Mouse (Mus musculus) gonadal fat pad, adult 2 months (tissue): Measurements from ENCODE around the gene Etv6. TPM values are rescaled to one million over a fixed set of nuclear protein-coding genes. Genes with fewer than 3 reads are reported as not detected.

Source experiments
- DNase-seq: peaks from one replicate; pipeline ENCODE4 v3.0.0-alpha.2; 2012; ENCODE audit warnings: low read depth
- polyA plus RNA-seq: library from polyadenylated mRNA; depleted of rRNA; stranded (reverse); fragments of >200 nt; gene quantifications from 2 replicates; pipeline ENCODE4 v1.2.3, GENCODE M21; 2012

Etv6 gene
- polyA plus RNA-seq, 1 experiment: 20.6 TPM

DNA sequence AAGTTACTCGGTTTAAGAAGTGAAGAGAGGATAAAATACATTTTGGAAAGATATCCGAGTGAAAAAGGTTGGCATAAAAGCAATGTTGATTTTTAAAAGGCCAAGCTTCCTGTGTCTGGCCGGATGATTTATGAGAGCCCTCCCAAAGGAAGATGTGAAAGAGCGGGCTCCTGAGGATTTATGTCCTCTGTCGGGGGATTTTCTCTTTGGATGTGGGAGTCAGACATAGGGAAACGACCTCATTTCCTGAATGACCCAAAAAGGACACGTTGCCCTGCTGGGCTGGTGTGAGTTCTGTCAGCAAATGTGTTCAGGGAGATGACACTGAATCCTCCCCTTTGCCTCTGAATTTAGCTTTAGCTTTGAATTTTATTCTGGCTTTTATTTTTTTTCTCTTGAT is 8.0 kb downstream of the Etv6 start:
- DNase-seq: no peak

DNA sequence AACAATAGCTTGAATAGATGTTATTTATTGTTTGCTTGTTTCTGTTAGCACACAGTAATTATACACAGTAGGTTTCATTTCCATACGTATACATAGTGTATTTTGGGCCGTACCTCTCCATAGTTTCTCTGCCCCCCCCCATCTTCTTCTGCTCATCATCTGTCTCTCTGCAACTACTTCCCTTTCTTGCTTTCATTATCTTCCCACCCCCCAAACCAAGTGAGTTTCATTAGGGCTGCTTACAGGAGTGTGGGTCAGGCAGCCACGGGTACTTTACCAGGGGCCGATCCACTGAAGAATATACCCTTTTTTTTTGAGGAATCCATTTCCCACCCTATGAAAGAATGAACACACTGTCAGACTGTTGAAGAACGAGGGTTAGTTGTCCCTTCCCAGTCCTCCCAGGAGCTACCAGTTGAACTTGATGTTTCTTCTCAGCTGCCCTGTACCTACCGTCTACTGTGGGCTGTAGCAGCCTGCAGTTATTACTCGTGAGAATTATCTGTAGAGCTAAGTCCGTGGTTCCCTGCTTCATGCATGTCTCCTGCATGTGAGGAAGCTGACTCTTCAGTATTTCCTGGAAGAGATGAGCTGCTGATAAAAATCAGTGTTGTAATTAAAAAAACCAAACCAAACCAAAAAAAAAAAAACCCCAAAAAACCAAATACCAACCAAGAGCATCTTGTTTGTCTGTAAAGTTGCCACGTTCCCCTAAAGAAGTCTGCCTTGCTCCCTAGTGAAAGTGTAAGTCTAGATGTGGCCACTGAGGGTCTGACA is 9.8 kb downstream of the Etv6 start:
- no peak for DNase-seq

- DNase-seq: no peak
Observed at GRCm38 (mm10) chr6:134046136-134046535, 10.6 kb downstream of the Etv6 start.

DNA sequence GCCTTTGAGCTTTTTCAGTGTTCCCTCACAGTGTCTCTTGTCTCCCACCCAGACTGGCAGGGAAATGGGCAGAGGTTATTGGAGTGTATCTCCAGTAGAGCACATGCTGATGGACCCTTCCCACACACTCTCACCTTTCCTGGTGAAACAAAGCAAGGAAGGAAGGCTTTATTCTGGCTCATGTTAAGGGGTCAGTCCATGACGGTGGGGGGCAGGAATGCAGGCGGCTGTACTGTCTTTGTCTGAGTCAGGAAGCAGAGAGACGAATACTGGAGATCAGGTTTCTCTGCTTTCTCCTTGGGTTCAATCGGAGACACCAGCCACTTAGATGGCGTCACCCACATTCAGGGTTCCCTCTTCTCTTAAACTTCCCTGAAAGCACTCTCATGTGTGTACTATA is 11.7 kb downstream of the Etv6 start:
- DNase-seq: no peak

- no peak for DNase-seq
Observed at GRCm38 (mm10) chr6:134047974-134048373, 12.5 kb downstream of the Etv6 start.

DNA sequence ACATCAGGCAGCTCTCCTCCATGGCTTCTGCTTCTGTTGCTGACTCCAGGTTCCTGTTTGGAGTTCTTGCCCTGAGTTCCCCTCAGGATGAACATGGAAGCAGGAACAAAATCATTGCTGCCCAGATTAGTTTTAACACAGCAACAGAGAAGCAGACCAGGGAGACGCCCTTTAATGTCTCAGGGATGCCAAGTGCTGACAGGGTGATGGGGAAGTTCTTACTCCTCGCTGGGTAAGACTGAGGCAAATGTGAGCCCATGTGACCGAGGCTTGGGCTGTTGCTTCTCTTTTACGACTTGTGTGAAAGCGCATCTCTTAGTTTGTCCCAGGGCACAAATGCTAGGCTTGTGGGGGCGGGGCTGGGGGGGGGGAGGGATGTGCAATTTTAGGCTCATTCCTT is 13.5 kb downstream of the Etv6 start:
- no peak for DNase-seq

- no peak for DNase-seq
Observed at GRCm38 (mm10) chr6:134050466-134050865, 15.0 kb downstream of the Etv6 start.

GRCm38 (mm10) chr6:134051950-134052349 is 16.4 kb downstream of the Etv6 start:
- DNase-seq: no peak

DNA sequence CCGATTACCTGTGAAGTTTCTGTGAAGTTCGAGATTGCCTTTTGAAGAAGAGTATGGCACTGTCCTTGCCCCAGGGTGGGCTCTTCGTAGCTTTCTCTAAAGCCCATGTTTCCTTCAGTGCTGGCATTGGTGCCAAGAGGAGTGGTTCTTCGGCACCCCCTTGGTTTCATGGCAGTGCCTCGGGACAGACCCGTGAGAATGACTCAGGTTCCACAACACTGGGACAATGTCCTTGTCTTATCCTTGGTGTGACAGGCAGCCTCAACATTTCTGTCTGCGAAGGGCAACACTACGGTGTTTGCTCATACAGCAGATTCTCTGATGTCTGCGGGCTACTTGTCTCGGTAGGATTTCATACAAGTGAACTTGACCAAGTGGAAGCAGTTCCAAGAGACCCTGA is 17.6 kb downstream of the Etv6 start:
- DNase-seq: no peak

GRCm38 (mm10) chr6:134053566-134053965 is 18.1 kb downstream of the Etv6 start:
- DNase-seq: no peak

- no peak for DNase-seq
Observed at GRCm38 (mm10) chr6:134055588-134055987, 20.1 kb downstream of the Etv6 start.

GRCm38 (mm10) chr6:134058451-134058850 is 23.0 kb downstream of the Etv6 start:
- no peak for DNase-seq

- DNase-seq: no peak
Observed at GRCm38 (mm10) chr6:134058886-134059551, 23.5 kb downstream of the Etv6 start.

DNA sequence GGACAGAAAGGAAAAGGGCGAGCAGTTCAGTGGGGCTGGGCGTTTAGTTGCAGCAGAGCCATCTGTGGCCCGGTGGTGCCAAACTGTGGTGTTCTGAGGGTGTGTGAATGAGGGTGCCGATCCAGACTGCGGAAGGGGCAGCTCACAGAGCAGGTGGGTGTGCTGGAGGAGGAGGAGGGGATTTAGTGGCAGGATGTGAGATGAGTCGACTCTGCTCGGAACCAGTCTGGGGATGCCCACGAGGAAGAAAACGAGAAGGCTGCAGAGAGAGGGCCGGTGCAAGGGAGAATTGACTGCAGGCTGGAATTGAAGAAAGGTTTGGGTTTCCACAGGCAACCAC is 24.0 kb downstream of the Etv6 start:
- no peak for DNase-seq

- DNase-seq: no peak
Observed at GRCm38 (mm10) chr6:134060036-134060435, 24.5 kb downstream of the Etv6 start.

DNA sequence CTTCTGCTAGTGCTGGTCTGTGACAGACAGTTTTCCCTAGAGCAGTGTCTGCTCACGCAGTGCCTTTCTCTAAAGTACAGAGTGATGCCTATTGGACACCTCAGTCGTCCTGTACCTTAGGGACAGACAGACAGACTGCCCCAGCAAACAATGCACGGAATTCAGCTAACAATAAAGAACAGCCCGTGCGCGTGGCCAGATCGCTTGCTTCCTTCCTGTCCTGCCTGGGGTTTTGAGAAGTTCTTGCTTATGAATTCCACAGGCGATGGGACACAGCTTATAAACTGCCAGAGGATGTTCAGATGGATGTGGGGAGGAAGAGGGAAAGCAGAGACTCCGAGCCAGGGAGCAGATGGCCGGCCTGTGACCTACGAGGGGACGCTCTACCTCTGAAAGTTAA is 25.3 kb downstream of the Etv6 start:
- DNase-seq: no peak

GRCm38 (mm10) chr6:134065018-134065725 is 29.7 kb downstream of the Etv6 start:
- DNase-seq: no peak

- DNase-seq: no peak
Observed at GRCm38 (mm10) chr6:134066112-134066511, 30.6 kb downstream of the Etv6 start.

- DNase-seq: no peak
Observed at GRCm38 (mm10) chr6:134066996-134067395, 31.5 kb downstream of the Etv6 start.

DNA sequence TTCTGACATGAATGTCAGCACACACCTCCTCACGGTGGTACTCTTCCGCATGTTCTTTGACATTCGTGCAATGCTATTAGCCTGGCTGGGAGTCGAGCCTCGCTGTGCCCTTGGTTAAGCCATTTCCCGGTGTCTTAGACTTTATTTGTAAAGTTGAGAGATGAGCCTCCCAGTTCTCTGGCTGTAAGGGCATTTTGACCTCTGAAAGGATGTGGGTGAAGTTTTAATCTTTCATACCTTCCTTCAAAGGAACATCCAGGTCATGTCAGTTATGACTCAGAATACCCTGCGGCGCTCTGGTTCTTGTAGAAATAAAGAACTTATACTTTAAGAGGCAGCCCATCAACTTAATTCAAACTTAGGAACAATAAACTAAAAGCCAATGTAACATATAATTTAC is 32.0 kb downstream of the Etv6 start:
- no peak for DNase-seq

DNA sequence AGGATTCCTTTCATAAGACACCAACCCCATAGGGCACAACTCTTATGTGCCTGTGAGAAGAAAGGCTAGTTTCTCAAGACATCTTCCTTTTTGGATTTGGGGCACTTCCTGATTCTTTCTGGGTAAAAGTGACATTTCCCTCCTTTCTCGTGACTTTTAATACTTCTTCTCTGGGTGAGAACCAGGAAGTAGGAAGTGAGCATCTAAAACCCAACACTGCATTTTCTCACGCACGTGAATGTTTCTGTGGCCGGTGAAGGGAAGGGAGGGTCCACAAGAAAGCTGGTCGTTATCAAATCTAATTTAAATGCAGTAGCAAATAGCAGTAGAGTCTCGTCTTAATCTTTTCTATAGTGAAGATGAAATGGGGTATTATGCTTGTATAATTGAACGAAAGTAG is 36.9 kb downstream of the Etv6 start:
- DNase-seq: no peak

DNA sequence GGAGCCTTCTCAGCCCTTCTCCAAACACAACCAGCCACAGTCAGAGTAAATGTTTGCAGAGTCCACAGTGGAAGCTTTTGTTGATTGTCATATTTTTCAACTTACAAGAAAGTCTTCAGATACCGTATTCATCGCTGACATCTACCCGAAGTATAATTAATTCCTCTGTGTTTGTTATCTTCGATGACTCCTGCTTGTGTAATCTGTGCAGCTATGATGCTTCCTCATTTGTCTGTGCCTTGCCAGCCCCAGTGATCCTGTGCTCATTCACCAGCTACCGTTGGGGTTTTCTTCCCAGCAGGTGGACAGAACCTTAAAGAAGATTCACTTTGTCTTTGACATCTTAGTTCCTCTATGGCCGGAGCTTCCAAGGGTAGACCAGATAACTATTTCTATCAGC is 37.4 kb downstream of the Etv6 start:
- DNase-seq: no peak

GRCm38 (mm10) chr6:134074353-134074752 is 38.9 kb downstream of the Etv6 start:
- DNase-seq: no peak
